Mouse (Mus musculus): ENCODE data around the gene Slamf8. TPM values are rescaled to one million over a fixed set of nuclear protein-coding genes. Genes with fewer than 3 reads are reported as not detected.

Slamf8 gene
- total RNA-seq (2021), result not detected

DNA sequence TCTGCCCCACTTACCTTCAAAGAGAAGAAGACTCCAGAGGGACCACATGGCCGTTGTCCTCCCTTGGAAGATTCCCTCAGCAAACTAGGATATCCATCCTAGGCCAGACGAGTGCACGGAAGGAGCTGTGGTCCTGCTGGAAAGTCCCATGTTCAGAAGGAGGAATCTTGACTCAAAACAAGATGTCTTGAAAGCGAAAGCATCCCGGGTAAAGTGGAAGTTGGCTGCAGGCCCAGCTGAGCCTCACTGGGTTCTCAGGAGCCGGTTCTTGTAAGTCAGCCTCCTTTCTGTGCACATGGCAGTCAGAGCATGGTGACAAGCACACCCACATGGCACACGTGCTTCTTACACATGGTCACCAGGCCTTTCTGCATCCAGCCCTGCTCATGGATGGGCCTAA, at the start of gene Slamf8:
Gene Slamf8 (minus strand): TSS at position 184 of the 400 bp plus-strand sequence.
- DNase-seq, result peak; percentile 34

DNA sequence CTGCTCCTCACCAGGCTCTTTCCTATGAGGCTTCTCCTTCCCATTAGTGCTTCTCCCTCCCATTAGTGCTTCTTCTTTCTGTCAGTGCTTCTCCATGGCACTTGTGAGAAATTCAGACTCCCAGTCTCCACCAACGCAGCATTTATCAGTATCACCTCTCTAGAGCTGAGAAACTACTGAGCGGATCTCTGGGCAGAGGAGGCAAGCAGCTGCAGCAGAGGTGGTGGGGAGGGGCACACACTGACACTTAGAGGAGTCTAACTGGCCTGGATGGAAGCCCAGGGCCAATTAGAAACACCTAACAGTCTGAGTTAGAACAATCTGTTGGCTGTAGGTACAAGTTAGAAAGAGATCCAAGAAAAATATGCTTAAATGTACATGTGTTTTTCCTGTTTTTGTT, 48.4 kb upstream of the Slamf8 start:
- peak; percentile 28 for DNase-seq

DNA sequence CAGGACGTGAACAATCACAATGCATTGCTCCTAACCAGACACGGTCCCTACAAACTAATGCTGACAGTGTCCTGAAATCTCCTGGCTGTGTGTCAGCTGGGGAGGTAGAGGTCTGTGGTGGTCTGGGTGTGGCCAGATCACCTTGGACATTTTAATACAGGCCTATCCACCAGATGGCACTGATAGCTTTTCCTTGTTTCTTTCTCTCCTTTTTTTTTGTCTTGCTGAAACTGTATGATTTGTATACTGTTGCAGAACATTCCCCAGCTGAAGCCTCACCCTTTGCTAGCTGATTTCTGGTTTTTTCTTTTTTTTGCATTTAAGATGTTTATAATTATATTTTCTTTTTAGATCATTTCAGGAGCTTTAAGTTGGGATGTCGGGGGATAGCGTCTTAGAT, 47.4 kb upstream of the Slamf8 start:
- no peak for DNase-seq

DNA sequence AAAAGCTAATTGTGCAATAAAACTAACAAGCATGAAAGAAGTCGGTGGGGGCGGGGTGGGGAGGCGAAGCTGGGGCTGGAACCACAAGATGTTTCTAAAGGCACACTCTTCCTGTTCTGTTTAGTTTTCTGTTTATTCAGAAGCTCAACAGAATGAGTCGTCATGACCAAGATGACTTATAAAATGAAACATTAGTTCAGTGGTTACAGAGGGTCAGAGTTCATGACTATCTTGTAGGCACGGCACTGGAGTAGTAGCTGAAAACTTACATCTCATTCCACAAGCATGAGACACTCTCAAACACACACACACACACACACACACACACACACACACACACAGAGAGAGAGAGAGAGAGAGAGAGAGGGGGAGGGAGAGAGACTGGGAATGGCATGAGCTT, 45.9 kb upstream of the Slamf8 start:
- DNase-seq, result no peak

DNA sequence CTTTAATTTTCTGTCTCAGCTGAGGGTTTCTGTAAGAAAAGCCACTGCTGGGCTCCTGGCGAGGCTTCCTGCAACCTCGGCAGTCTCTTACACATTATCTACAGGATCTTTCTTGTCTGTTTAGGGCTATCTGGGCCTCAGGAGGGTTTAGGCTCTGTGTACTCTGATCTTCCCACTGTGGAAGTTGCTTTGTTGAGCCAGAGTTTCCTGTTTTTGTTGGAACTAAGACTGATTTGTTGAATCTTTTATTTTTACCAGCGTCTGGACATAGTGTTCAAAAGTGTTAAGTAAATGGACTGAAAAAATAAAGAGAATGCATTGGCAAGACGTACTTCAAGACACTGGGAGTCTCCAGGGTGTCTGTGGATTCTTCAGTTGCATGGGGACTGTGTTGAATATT, 44.9 kb upstream of the Slamf8 start:
- no peak for DNase-seq

DNA sequence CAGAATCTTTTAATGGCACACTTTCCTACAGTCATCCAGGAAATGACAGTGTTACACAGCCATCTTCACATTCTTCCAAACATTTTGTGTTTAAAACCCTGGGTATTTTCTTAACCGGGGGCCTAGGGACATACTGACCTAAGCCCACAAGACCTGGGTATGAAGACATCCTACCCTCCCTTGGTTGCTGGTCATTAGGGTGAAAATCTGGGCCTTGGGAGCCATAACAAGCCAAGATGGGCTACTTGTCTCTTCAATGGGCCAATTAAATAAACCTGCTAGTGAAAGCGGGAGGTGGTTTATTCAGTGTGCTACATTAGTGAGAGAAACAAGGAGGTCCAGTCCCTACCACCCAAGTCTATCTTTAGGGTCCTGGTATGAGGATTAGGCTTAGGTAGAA, 43.8 kb upstream of the Slamf8 start:
- DNase-seq, result no peak

DNA sequence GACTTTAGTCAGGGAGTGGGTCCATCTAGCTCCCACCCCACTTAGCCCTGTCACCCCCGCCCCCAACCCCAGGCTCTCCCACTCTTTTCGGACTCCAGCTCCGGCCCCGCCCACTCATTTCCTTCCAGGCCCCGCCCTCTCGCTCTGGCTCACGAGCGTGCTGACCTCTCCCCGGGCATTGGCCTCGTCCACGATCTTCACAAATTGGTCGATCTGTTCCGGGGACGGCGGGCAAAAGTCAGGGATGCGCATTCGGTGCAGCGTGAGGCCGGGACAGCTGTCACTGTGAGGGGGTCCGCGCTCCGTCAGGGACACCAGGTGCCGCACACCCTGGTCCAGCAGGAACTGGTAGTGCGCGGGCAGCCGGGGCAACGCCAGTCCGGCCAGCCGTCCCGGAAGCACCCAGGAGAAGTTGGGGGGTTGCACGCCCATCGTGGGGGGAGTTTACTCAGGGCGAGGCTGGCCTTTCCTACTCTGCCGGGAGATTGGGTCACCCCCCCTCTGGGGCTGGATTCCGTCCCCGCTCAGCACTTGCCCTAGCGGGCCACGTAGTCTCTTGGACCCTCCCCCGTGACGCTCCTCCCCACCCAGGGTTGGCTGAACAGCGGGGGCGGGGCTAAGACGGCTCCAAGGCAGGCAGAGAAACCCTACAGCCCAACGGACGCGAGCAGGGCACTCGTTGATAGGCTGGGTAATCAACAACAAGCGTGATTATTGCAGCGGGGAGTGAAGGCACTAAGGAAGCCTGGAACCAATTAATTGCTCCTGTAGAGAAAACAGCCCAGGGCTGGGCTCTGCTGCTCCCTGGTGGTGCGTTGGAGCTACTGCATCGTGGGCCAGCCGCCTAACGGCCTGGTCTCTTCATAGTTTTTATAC, 42.3 kb upstream of the Slamf8 start, which contains the start of gene Dusp23:
Gene Dusp23 (minus strand): TSS at position 512 of the 876 bp plus-strand sequence.
- DNase-seq, result peak; percentile 97

DNA sequence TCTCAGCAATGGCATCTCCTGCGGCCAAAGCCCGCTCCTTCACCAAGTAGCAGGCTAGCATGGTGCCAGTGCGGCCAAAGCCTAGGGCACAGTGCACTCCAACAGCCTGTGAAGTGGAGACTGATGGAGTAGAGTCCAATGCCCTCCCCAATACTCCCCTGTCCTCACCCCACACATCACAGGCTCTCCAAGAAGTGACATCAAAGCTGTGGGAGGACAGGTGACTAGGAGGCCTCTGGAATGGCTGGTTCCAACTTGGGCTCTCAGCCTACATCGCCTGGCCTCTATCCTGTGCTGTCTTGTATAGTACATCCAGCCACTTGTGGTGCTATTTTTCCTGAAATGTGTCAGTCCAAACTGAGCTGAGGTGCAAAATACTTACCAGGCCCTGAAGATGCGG, 41.4 kb upstream of the Slamf8 start:
- DNase-seq, result no peak

DNA sequence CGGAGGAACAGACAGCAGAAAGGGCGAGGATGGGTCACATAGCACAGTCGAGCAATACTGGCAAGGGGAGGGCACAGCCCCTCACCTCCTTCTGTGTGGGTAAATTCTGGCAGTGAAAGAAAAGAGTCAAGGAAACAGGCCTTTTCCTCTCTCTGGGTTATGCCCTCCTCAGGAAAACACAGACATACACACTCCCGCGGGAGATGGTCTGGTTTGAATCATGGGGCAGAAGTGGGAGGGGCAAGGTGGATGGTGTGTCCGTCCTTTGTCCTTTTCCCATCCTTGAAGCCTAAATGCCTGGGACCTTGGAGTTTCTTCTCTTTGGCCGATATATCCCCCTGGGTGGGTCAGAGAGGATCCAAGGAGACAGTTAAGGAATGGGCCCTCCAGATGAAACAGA, 39.5 kb upstream of the Slamf8 start:
- no peak for DNase-seq

DNA sequence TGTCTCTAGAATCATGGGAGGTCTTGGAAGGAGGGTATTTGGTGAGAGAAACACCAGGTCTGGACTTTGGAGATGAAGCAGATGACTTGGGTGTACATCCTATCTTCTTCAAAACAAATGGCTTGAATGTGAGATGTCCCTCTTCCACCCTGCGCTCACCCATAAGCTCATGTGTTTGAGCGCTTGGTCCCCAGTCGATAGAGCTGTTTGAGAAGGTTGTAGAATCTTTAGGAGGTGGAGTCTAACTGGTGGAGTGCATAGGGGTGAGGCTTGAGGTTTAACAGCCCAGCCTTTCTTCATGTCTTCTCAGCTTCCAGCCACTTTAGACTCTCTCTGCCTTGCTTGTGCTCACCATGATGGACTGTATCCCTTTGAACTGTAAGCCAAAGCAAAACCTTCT, 35.9 kb upstream of the Slamf8 start:
- DNase-seq, result no peak

DNA sequence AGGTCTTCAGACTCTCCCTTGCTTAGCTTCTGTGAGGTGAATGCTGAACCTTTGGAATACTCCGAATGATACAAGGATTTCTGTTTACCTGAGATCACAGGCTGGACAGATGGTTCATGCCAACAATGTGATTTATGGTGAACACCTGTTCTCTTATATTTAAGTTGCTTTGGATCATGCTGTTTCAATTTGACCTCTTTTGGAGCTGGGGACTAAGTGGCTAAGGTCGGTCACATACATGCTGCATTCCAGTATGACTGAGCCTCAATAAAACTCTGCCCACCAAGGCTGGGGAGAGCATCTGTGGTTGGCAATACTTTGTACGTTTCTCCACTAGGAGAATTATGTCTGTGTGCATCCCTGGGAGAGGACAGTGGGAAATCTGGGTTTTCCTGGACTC, 33.7 kb upstream of the Slamf8 start:
- DNase-seq, result no peak

DNA sequence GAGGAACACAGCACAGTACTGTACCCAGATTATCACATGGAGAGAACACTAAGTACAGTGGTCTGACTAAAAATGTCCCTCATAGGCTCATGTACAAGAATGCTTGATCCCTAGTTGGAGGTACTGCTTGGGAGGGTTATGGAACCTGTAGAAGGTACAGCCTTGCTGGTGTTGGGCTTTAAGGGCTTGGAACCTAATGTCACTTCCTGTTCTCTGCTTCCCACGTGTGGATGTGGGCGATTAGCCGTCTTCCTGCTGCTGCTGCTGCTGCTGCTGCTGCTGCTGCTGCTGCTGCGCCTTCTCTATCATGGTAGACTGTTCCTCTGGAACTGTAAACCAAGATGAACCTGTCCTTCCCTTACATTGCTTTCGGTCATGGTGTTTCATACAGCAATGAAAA, 33.2 kb upstream of the Slamf8 start:
- DNase-seq, result no peak

DNA sequence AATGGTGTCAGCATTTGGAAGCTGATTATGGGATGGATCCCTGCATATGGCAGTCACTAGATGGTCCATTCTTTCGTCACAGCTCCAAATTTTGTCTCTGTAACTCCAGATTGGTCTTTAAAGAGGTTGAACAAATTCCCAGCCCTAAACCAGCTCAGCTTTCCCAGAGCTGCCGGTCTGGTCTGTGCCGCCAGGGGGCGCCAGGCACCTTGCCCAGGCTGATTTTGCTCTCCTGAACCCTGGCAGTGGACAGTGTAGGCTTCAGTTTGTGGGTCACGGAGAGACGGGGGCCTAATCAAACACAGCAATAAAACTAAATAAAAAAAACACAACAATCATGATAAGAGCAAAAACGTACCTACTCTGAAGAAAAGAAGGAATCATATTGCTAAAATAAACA, 28.9 kb upstream of the Slamf8 start:
- peak; percentile 82 for DNase-seq

DNA sequence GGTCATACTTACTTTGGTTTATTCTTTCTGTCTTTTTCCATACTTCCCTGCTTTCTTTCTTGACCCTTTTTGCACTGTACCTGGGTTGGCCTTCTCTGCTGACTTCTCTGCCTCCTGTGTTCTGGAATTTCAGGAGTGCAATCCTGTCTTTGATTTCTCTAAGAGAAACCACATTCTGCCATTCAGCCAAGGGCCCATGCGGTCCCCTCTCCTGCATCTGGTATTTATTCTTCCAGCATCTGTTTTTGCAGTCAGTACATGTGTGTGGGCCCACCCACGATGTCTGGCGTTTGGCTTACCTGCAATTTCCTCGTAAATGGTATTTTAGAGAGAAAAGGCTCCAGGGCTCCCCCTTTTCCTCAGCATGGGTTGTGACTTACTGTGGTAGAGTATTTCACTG, 27.8 kb upstream of the Slamf8 start:
- DNase-seq, result no peak

DNA sequence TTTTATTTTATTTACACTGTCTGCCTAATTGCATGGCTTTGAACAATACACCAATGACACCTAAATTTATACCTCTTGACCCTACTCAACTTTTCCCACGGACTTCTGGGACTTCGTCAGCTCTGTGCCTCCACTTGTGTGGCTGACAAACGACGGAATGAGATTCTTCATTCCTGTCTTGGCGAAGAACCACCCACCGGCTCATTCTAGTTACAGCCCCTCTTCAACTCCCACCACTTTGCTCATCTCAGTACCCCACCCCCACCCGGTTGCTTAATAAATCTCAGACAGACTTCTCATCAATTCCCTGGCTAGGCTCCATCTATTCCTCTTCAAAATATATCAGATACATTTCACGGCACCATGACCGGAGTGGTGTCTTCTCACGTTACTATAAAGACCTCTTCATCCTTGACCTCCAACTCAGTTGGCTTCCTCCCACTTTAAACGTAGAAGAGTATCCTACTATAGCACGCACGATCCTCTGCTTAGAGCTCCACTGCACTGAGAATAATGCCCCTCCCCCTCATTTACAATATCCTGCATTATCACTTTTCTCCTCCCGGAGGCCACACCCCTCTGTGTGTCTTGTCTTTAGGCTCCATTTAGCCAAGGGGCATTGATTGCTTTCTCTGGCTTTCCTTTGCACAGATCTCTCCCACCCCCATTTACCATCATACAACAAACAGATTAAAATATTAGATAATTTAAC, 27.2 kb upstream of the Slamf8 start:
- DNase-seq, result no peak

DNA sequence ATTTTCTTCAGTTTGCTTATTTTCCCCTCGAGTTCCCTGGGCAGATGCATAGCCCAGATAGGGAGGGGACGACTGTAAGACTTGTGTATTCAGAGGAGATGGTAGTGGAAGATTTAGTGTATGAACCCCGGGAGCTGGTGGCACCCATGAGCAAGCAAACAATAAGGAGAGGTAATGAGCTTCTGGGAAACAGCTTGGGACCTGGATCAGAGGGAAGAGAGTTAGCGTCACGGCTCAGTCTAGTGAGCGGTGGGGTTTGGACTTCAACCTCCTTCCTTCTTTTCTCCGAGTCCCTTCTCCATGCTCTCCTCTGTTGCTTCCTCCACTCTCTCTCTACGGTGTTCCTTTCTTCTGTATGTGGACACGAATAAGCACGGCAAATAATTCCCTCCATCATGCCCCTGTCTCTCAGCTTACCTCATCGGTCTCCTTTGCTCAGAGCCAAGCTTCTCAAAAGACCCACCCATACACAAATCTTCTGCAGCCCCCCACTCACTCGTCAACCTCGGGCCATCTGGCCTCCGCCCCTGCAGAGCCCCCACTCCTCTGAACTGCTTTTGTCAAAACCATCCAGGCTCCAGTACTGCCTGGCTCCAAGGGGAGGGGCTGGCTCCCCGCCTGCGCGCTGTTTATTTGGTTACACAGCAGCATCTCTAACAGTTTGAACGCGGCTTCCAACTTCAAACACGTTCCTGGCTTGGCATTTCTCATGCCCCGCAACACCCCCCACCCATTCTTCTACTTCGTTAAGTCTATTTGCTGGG, 26.4 kb upstream of the Slamf8 start:
- peak; percentile 21 for DNase-seq

DNA sequence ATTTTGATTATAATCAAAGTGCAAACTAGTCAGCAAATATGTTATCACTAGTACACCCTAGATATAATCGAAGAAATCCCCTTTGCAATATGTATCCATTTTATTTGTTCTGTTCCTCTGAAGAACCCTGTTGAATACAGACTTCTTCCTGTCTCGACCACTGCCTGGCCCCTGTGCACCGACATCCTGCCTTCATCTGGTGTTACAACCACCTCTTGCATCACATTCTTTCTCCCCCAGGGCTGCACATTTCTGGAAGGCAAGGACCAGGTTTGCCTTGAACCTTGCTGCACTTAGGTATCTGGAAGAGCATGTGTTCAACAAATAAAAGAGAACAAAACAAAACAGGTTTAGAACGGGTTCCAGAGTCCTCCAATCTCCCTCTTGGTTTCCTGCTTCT, 25.0 kb upstream of the Slamf8 start:
- no peak for DNase-seq

DNA sequence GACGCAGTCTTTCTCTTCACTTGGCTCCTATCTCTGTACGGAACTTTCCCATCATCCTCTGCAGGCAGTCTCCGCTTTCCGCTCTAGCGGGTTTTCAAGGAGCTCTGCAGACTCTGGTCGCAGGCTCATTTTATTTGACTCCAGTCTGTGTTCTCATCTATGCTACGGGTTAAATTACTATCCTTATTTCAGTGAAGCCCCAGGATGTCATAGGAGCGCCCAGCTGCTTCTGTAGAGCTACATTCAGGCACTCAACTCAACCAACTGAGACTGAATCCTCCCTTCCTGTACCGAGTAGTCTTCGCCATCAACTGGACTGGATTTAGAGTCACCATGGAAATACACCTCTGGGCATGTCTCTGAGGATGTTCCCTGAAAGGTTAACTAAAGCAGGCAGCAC, 24.3 kb upstream of the Slamf8 start:
- DNase-seq, result no peak

DNA sequence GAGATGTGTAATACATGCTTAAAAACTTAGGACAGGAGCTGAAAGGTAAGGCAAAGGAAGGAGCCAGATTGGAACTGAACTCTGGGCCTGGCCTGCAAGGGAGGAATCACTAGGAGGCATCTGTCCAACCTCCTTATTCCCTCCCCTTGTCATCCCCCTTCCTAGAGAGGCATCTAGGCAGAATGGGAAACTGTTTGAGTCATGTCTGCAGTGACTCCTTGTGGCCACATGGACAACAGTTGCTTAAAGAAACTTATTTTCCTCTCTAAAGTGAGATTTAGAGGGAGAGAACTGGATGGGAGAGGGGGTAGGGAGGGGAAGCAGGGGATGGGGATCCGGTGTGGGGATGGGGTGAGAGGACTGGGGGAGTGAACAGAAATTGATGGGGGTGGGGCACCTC, 22.4 kb upstream of the Slamf8 start:
- DNase-seq, result peak; percentile 27

DNA sequence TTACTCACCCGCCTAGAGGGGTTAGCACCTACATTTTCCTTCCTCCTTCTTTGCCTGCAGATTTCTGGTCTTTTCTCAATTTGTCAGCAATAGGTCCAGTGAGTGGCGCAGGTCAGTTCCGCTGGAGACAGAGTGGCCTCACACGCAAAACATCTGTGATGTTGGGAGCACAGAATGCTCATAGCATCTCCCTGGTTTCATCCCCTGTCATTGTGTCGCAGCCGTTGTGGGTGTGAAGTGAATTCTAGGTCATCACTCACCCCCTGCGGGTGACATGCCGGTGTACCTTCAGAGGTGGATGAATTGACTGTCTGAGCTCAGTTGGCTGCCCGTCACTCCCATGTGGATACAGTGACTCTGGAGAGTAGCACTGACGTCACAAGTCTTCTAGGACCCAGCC, 20.9 kb upstream of the Slamf8 start:
- DNase-seq, result no peak

DNA sequence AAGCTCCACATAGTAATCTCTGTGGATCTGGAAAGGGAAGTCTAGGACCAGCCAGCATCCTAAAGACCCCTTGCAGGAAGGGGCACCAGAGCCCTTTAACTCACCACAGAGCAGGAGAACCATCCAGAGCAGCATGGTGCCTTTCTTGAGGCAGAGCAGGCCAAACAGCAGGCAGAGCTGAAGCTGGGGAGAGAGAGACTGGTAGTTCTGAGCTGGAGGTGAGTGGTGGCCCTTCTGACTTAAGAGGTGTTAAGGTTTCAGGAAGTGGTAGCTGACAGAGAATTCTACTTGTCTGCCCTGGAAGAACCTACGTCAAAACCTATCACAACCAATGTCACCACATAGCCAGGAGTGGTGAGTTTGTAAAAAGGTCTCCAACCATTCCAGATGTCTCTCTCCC, 12.0 kb upstream of the Slamf8 start, which contains the start of gene Fcrl6:
Gene Fcrl6 (minus strand): TSS at position 226 of the 400 bp plus-strand sequence.
- DNase-seq, result no peak

DNA sequence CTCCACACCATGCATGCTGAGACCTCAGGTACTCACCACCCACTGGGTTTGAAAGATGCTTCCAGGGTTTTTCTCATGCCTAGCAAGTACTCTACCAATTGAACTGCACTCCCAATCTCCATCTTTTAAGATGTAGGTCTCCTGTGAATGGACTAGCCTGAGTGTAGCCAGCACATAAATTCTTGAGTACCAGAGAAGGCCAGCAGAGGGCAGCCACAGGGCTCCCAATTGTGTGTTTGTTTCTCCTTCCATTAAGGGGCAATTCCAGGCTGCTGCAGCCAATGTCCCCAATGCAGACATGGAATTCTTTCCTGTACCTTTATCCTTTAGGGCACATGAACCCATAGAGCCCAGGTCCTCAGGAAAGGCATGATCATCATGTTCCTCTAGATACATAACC, 4.1 kb upstream of the Slamf8 start:
- DNase-seq, result peak; percentile 61

DNA sequence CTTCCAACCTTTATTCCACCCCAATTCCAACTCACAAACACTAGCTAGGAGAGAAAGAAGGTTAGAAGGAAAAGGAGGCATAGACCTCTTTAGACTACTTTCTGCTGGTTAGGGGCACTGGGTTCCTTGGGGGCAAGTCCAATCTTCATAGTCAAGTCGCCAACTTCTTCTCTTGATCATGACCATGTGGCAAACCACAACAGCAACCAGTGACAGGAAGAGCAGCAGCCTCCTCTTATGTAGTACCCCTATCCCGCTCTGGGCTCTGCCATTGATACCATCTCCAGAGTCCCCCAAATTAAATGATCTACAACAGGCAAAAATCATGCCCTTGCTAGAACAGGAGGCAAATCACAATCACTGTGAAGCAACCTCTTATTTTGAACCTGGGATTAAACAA, 3.6 kb upstream of the Slamf8 start:
- DNase-seq, result no peak

All from heart, postnatal 4 days (tissue).